Mouse (Mus musculus): ENCODE measurements around the gene Hmox1. TPM values are rescaled to one million over a fixed set of nuclear protein-coding genes. Genes with fewer than 3 reads are reported as not detected.

Hmox1 gene
- polyA plus RNA-seq, 2 experiments: 61.7 to 91.8 TPM

DNA sequence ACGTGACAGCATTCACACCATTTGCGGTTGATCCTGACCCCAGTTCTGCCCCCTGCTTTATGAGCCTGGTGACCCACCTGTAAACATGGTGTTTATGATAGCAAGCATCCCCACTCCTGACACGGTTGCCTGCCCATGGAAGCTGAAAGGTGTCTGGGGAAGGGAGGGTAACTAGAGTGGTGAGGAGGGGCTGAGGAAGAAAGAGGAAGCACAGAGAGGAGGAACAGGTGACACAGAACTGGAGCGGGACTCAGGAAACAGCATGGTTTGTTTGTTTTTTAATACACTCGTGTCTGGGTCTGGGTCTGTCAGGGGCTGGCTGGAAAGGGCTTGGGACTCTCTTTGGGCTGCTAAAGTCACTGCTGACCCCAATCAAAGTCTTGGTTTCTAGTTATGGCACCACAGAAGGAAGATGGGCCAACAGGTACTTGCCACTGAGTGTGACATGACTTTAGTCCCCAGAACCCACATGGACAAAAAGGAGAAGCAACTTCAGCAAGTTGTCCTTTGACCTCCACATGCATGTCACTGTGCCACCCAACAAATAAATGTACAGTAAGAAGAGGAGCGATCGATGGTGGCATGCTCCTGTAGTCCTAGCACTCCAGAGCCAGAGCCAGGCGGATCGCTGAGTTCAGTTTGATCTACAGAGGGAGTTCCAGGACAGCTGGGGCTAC is 11.9 kb upstream of the Hmox1 start:
- ATAC-seq (ENCODE audit: insufficient read depth) (no peak), DNase-seq (ENCODE audit: low read depth in 3 of 3, low spot score in 3 of 3) (no peak)
- H3K36me3 ChIP-seq (replicated peaks; ENCODE audit: control insufficient read depth, insufficient read depth, low read depth): no peaks in the 10 kb centered on the region
- TF ChIP-seq CTCF (IDR thresholded peaks at IDR 0.05; ENCODE audit: low read depth) (no peak), EP300 (IDR thresholded peaks at IDR 0.05; ENCODE audit: low read depth) (no peak)
- no peaks in the 10 kb centered on the region for H3K27me3 ChIP-seq (ENCODE audit: control insufficient read depth, insufficient read depth, low read length)
- H3K27ac ChIP-seq: no peak overlapping the region
- H3K4me2 ChIP-seq (ENCODE audit: low read depth): no peak overlapping the region
- H3K9me3 ChIP-seq (ENCODE audit: control insufficient read depth, low read length): no peaks in the 10 kb centered on the region
- H3K4me1 ChIP-seq (replicated peaks; ENCODE audit: control insufficient read depth in 2 of 2, insufficient read depth in 2 of 2, low read length in 1 of 2): peaks cover 34 to 46% of the 10 kb centered on the region in 2 experiments
- H3K4me3 ChIP-seq (ENCODE audit: insufficient read depth in 1 of 2, low read depth in 2 of 2, low read length in 2 of 2): no peak overlapping the region
- WGBS (ENCODE audit: insufficient replicate concordance): 54% methylated on average over 9 of the region's 9 CpGs
- H3K9ac ChIP-seq (replicated peaks): no peak overlapping the region

DNA sequence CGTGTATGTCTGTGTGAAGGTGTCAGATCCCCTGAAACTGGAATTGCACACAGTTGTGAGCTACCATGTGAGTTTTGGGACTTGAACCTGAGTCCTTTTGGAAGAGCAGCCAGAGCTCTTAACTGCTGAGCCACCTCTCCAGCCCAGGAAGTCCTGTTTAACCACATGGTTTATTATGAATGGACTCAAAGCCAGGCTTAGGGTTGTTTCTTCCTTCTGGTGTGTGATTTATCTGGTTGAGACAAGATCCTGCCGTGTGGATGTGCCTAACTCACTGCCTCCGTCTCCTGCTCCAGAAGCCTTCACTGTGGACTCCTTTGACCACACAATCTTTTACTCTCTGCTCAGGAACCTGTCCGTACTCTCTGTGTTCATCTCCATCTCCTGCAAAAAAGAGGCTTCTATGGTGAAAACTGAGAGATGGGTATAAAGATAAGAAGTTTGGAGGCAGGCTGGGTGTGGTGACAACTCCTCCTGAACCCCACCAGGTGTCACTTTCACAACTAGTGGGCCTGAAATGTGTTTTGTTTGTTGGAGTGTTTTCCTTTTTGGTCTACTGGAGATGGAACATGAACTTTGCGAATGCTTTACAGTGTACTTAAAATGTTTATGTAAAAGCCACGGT is 11.1 kb upstream of the Hmox1 start:
- no peaks in the 10 kb centered on the region for H3K36me3 ChIP-seq (replicated peaks; ENCODE audit: control insufficient read depth, insufficient read depth, low read depth)
- H3K4me2 ChIP-seq (ENCODE audit: low read depth): peak overlapping the region; percentile 79; the same call in 1 of the 2 replicates
- 46% methylated on average over 6 of the region's 6 CpGs for WGBS (ENCODE audit: insufficient replicate concordance)
- H3K27ac ChIP-seq: peak overlapping the region; percentile 7; the same call in 1 of the 2 replicates
- H3K9me3 ChIP-seq (ENCODE audit: control insufficient read depth, low read length): no peaks in the 10 kb centered on the region
- H3K9ac ChIP-seq (replicated peaks): no peak overlapping the region
- ATAC-seq (ENCODE audit: insufficient read depth) (no peak), DNase-seq (ENCODE audit: low read depth in 3 of 3, low spot score in 3 of 3) (no peak)
- no peak overlapping the region for H3K4me3 ChIP-seq (ENCODE audit: insufficient read depth in 1 of 2, low read depth in 2 of 2, low read length in 2 of 2)
- TF ChIP-seq EP300 (IDR thresholded peaks at IDR 0.05; ENCODE audit: low read depth) (no peak), CTCF (IDR thresholded peaks at IDR 0.05; ENCODE audit: low read depth) (peak; percentile 10; the same call in 1 of the 2 replicates)
- H3K27me3 ChIP-seq (ENCODE audit: control insufficient read depth, insufficient read depth, low read length): no peaks in the 10 kb centered on the region
- H3K4me1 ChIP-seq (replicated peaks; ENCODE audit: control insufficient read depth in 2 of 2, insufficient read depth in 2 of 2, low read length in 1 of 2): peaks cover 34 to 47% of the 10 kb centered on the region in 2 experiments

GRCm38 (mm10) chr8:75083846-75084245 is 9.6 kb upstream of the Hmox1 start:
- Histone ChIP-seq H3K4me2 (ENCODE audit: low read depth) (peak overlapping the region; percentile 79), H3K36me3 (replicated peaks; ENCODE audit: control insufficient read depth, insufficient read depth, low read depth) (no peaks in the 10 kb centered on the region), H3K9ac (replicated peaks) (peak overlapping the region; percentile 81), H3K27me3 (ENCODE audit: control insufficient read depth, insufficient read depth, low read length) (no peaks in the 10 kb centered on the region), H3K4me3 (ENCODE audit: insufficient read depth in 1 of 2, low read depth in 2 of 2, low read length in 2 of 2) (peak overlapping the region; percentile 52 to 64), H3K27ac (peak overlapping the region; percentile 90), H3K9me3 (ENCODE audit: control insufficient read depth, low read length) (no peaks in the 10 kb centered on the region), H3K4me1 (replicated peaks; ENCODE audit: control insufficient read depth in 2 of 2, insufficient read depth in 2 of 2, low read length in 1 of 2) (peaks cover 34 to 46% of the 10 kb centered on the region in 2 experiments)
- DNase-seq (ENCODE audit: low read depth in 3 of 3, low spot score in 3 of 3) (peak; percentile 96 to 98 (median 96)), ATAC-seq (ENCODE audit: insufficient read depth) (peak; percentile 93)
- 4% methylated on average over 15 of the region's 17 CpGs for WGBS (ENCODE audit: insufficient replicate concordance)
- TF ChIP-seq CTCF (IDR thresholded peaks at IDR 0.05; ENCODE audit: low read depth) (no peak), EP300 (IDR thresholded peaks at IDR 0.05; ENCODE audit: low read depth) (peak; percentile 84)

DNA sequence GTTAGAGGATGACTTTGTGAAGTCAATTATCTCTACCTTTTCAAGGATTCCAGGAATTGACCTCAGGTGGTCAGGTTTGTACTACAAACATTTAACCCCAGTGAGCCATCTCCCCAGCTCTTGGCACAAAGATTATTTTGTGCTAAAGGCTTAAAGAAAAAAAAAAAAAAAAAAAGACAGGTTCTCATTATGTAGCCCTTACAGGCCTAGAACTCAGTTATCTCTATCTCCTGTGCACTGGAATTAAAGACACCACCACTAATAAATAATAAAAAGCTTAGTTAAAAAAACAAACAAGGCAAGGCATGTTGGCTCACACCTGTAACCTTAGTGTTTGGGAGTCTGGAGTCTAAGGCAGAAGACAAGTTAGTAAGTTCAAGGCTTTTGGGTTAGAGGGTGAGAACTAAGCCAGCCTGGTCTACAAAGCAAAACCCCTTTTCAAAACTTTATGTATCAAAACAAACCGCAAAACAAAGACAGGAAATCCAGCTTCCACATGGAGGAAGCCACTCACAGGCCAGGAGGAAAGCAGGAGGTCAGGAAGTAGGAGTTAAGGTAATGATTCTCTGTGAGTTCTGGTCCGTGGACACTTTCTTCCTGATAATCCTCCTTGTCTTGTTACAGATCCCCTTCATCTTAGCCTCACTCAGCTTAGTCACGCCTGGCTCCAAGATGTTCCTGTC is 8.9 kb upstream of the Hmox1 start:
- H3K4me2 ChIP-seq (ENCODE audit: low read depth): peak overlapping the region; percentile 79

DNA sequence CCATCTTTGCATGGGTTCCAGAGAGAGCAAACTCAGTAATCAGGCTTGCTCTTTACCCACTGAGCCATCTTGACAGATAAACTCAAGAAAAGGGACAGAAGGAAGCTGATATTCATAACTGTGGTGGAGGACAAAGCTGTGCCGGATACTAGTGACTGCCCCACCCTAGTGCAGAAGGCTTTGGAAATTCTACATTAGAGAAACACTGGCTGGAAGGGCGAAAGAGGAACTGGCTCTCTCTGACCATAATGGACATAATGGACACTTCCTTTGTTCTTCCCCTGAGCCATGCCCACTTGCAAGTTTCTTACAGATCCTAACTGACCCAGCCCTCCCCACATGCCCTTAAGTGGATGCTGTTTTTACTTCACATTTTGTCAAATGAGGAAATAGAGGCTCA is 7.4 kb upstream of the Hmox1 start:
- Histone ChIP-seq H3K9ac (replicated peaks) (no peak overlapping the region), H3K27me3 (ENCODE audit: control insufficient read depth, insufficient read depth, low read length) (no peaks in the 10 kb centered on the region), H3K27ac (no peak overlapping the region), H3K4me3 (ENCODE audit: insufficient read depth in 1 of 2, low read depth in 2 of 2, low read length in 2 of 2) (no peak overlapping the region), H3K9me3 (ENCODE audit: control insufficient read depth, low read length) (no peaks in the 10 kb centered on the region), H3K36me3 (replicated peaks; ENCODE audit: control insufficient read depth, insufficient read depth, low read depth) (no peaks in the 10 kb centered on the region), H3K4me1 (replicated peaks; ENCODE audit: control insufficient read depth in 2 of 2, insufficient read depth in 2 of 2, low read length in 1 of 2) (peaks cover 34 to 56% of the 10 kb centered on the region in 2 experiments), H3K4me2 (ENCODE audit: low read depth) (no peak overlapping the region)
- no peak for DNase-seq (ENCODE audit: low read depth in 3 of 3, low spot score in 3 of 3)
- WGBS (ENCODE audit: insufficient replicate concordance): 17% methylated on average over 2 of the region's 2 CpGs
- no peak for ATAC-seq (ENCODE audit: insufficient read depth)
- TF ChIP-seq CTCF (IDR thresholded peaks at IDR 0.05; ENCODE audit: low read depth): no peak
- no peak for TF ChIP-seq EP300 (IDR thresholded peaks at IDR 0.05; ENCODE audit: low read depth)

More for the DNA sequence above, 8.9 kb upstream of the Hmox1 start:
- Histone ChIP-seq H3K27ac (peak overlapping the region; percentile 64), H3K9ac (replicated peaks) (peak overlapping the region; percentile 46), H3K9me3 (ENCODE audit: control insufficient read depth, low read length) (no peaks in the 10 kb centered on the region), H3K4me1 (replicated peaks; ENCODE audit: control insufficient read depth in 2 of 2, insufficient read depth in 2 of 2, low read length in 1 of 2) (peaks cover 35 to 52% of the 10 kb centered on the region in 2 experiments), H3K4me3 (ENCODE audit: insufficient read depth in 1 of 2, low read depth in 2 of 2, low read length in 2 of 2) (no peak overlapping the region), H3K27me3 (ENCODE audit: control insufficient read depth, insufficient read depth, low read length) (no peaks in the 10 kb centered on the region), H3K36me3 (replicated peaks; ENCODE audit: control insufficient read depth, insufficient read depth, low read depth) (no peaks in the 10 kb centered on the region)
- DNase-seq (ENCODE audit: low read depth in 3 of 3, low spot score in 3 of 3) (no peak), ATAC-seq (ENCODE audit: insufficient read depth) (no peak)
- WGBS (ENCODE audit: insufficient replicate concordance): 43% methylated on average over 3 of the region's 3 CpGs
- TF ChIP-seq CTCF (IDR thresholded peaks at IDR 0.05; ENCODE audit: low read depth): no peak

Measured in liver, embryonic 14.5 days (tissue).